Mouse (Mus musculus) forebrain, postnatal 0 days (tissue): ENCODE measurements around the gene Slc26a8. TPM values are rescaled to one million over a fixed set of nuclear protein-coding genes. Genes with fewer than 3 reads are reported as not detected.

Experiments used
- ATAC-seq: fragments of 200-750 bp; cut with Nextera tagmentation; 2 replicates; pipeline ENCODE4 v1.8.0; 2017; ENCODE audit warnings: mild to moderate bottlenecking, moderate library complexity
- DNase-seq: peaks from one replicate; pipeline ENCODE4 v3.0.0-alpha.2; 2015
- H3K27ac ChIP-seq: fragments of 300-500 bp; sonication (generic); 2 replicates; pipeline ENCODE4 v1.5.1; 2014; ENCODE audit warnings: low read depth, mild to moderate bottlenecking, antibody characterized with exemption, low read length, moderate library complexity, mixed read lengths
- H3K27me3 ChIP-seq: fragments of 300-500 bp; sonication (generic); 2 replicates; pipeline ENCODE4 v1.6.1; 2014; ENCODE audit warnings: mild to moderate bottlenecking, low read length, mixed read lengths; ENCODE audit not compliant: insufficient read depth
- H3K36me3 ChIP-seq: fragments of 300-500 bp; sonication (generic); 2 replicates; pipeline ENCODE4 v1.6.1; 2014; ENCODE audit warnings: mild to moderate bottlenecking, moderate library complexity; ENCODE audit not compliant: insufficient read depth
- H3K4me1 ChIP-seq: fragments of 300-500 bp; sonication (generic); 2 replicates; pipeline ENCODE4 v1.6.1; 2014; ENCODE audit warnings: antibody characterized with exemption; ENCODE audit not compliant: insufficient read depth
- H3K4me2 ChIP-seq: fragments of 300-500 bp; sonication (generic); 2 replicates; pipeline ENCODE4 v1.6.1; 2014; ENCODE audit warnings: low read depth, mild to moderate bottlenecking, moderate library complexity
- H3K4me3 ChIP-seq: fragments of 300-500 bp; sonication (generic); 2 replicates; pipeline ENCODE4 v1.5.1; 2014; ENCODE audit warnings: low read depth, low read length, mixed read lengths
- H3K9ac ChIP-seq: fragments of 300-500 bp; sonication (generic); 2 replicates; pipeline ENCODE4 v1.6.1; 2014; ENCODE audit warnings: mild to moderate bottlenecking
- H3K9me3 ChIP-seq: fragments of 300-500 bp; sonication (generic); 2 replicates; pipeline ENCODE4 v1.6.1; 2016; ENCODE audit warnings: low read length
- CTCF ChIP-seq: sonication (generic); IDR thresholded peaks from 2 replicates; pipeline ENCODE4 v1.5.1; 2016; ENCODE audit warnings: antibody characterized with exemption, control low read depth, low read depth
- WGBS: fragments of 180-500 bp; shearing (Covaris S2); extraction: QIAGEN DNeasy Blood & Tissue Kit; methylation state at CpG from one replicate; pipeline ENCODE4 v1.1.7; 2014; 5-methylcytosine and 5-hydroxymethylcytosine counted together
- polyA plus RNA-seq: library from polyadenylated mRNA; unstranded; fragments of >200 nt; fragmentation: Nextera tagmentation; extraction: Ambion mirVana; gene quantifications from 2 replicates; pipeline ENCODE4 v1.2.1, GENCODE M21; 2015
- total RNA-seq: library from RNA; depleted of rRNA; stranded (reverse); fragments of >200 nt; gene quantifications from 2 replicates; pipeline ENCODE4 v1.2.3, GENCODE M21; 2014; rRNA removed

Slc26a8 gene
- total and polyA plus RNA-seq, 2 experiments from 2014 or later = 1.8 to 2.0 TPM

- H3K9ac ChIP-seq = no peak overlapping the region
- 22% methylated on average over 4 of the region's 4 CpGs for WGBS
- ATAC-seq = peak; percentile 83
These were observed 97.0 kb downstream of the Slc26a8 start for GRCm38 (mm10) chr17:28592998-28593397.

GRCm38 (mm10) chr17:28591476-28591875, 98.6 kb downstream of the Slc26a8 start:
- WGBS = 93% methylated on average over 5 of the region's 5 CpGs
- TF ChIP-seq CTCF = no peak
- ATAC-seq (no peak), DNase-seq (no peak)
- Histone ChIP-seq H3K9me3 (no peaks in the 10 kb centered on the region), H3K36me3 (peaks cover 76% of the 10 kb centered on the region), H3K4me1 (no peaks in the 10 kb centered on the region), H3K4me2 (no peak overlapping the region), H3K4me3 (no peak overlapping the region), H3K27me3 (no peaks in the 10 kb centered on the region), H3K27ac (no peak overlapping the region), H3K9ac (no peak overlapping the region)

More at GRCm38 (mm10) chr17:28592998-28593397, 97.0 kb downstream of the Slc26a8 start:
- peaks cover 84% of the 10 kb centered on the region for H3K36me3 ChIP-seq
- no peak overlapping the region for H3K4me3 ChIP-seq
- no peaks in the 10 kb centered on the region for H3K9me3 ChIP-seq
- TF ChIP-seq CTCF = peak; percentile 89
- H3K4me1 ChIP-seq = no peaks in the 10 kb centered on the region
- no peak overlapping the region for H3K4me2 ChIP-seq
- H3K27ac ChIP-seq = no peak overlapping the region
- DNase-seq = peak; percentile 80
- no peaks in the 10 kb centered on the region for H3K27me3 ChIP-seq

GRCm38 (mm10) chr17:28590596-28590995, 99.4 kb downstream of the Slc26a8 start:
- DNase-seq (no peak), ATAC-seq (no peak)
- Histone ChIP-seq H3K27ac (no peak overlapping the region), H3K27me3 (no peaks in the 10 kb centered on the region), H3K4me2 (no peak overlapping the region), H3K36me3 (peaks cover 68% of the 10 kb centered on the region), H3K4me1 (no peaks in the 10 kb centered on the region), H3K9ac (no peak overlapping the region), H3K9me3 (no peaks in the 10 kb centered on the region), H3K4me3 (no peak overlapping the region)
- no peak for TF ChIP-seq CTCF
- WGBS = 90% methylated on average over 3 of the region's 3 CpGs

GRCm38 (mm10) chr17:28588591-28588990, 101.4 kb downstream of the Slc26a8 start:
- WGBS = 63% methylated on average over 2 of the region's 2 CpGs
- no peak for TF ChIP-seq CTCF
- Histone ChIP-seq H3K27ac (no peak overlapping the region), H3K9me3 (no peaks in the 10 kb centered on the region), H3K9ac (no peak overlapping the region), H3K27me3 (no peaks in the 10 kb centered on the region), H3K4me3 (no peak overlapping the region), H3K4me1 (no peaks in the 10 kb centered on the region), H3K36me3 (peaks cover 58% of the 10 kb centered on the region), H3K4me2 (no peak overlapping the region)
- ATAC-seq (no peak), DNase-seq (no peak)

Other genes with a start within 250 kb of the Slc26a8 start
- 26.6 and 37.3 TPM in 2 replicates for gene Fkbp5, start 172.7 kb downstream of the Slc26a8 start, total RNA-seq
- 18.3 and 21.1 TPM in 2 replicates for gene Fkbp5, start 172.7 kb downstream of the Slc26a8 start, polyA plus RNA-seq
- 0.15 TPM in 1 of 2 replicates, not detected in the other for gene Armc12, start 159.4 kb downstream of the Slc26a8 start, total RNA-seq
- gene Armc12, start 159.4 kb downstream of the Slc26a8 start, polyA plus RNA-seq = not detected in 2 replicates
- not detected in 2 replicates for gene Clpsl2, start 140.8 kb downstream of the Slc26a8 start, total RNA-seq
- not detected in 2 replicates for gene Clpsl2, start 140.8 kb downstream of the Slc26a8 start, polyA plus RNA-seq
- gene Clps, start 129.5 kb downstream of the Slc26a8 start, total RNA-seq = not detected in 2 replicates
- not detected in 2 replicates for gene Clps, start 129.5 kb downstream of the Slc26a8 start, polyA plus RNA-seq
- gene Lhfpl5, start 114.6 kb downstream of the Slc26a8 start, total RNA-seq = 10.6 and 11.9 TPM in 2 replicates
- gene Lhfpl5, start 114.6 kb downstream of the Slc26a8 start, polyA plus RNA-seq = 11.4 and 13.2 TPM in 2 replicates
- gene Srpk1, start 67.5 kb downstream of the Slc26a8 start, total RNA-seq = 55.4 and 69.6 TPM in 2 replicates
- 66.6 and 75.1 TPM in 2 replicates for gene Srpk1, start 67.5 kb downstream of the Slc26a8 start, polyA plus RNA-seq
- gene Mapk14, start 1.1 kb upstream of the Slc26a8 start, total RNA-seq = 28.7 and 33.5 TPM in 2 replicates
- 16.6 and 20.4 TPM in 2 replicates for gene Mapk14, start 1.1 kb upstream of the Slc26a8 start, polyA plus RNA-seq
- gene AC170998.1, start 35.9 kb upstream of the Slc26a8 start, total RNA-seq = 1.2 and 5.6 TPM in 2 replicates
- 1.7 TPM in 1 of 2 replicates, not detected in the other for gene AC170998.1, start 35.9 kb upstream of the Slc26a8 start, polyA plus RNA-seq
- gene Mapk13, start 79.1 kb upstream of the Slc26a8 start, total RNA-seq = 0.14 and 0.38 TPM in 2 replicates
- 0.53 and 1.0 TPM in 2 replicates for gene Mapk13, start 79.1 kb upstream of the Slc26a8 start, polyA plus RNA-seq
- 8.9 and 13.0 TPM in 2 replicates for gene Brpf3, start 110.9 kb upstream of the Slc26a8 start, total RNA-seq
- gene Brpf3, start 110.9 kb upstream of the Slc26a8 start, polyA plus RNA-seq = 2.2 and 4.1 TPM in 2 replicates
- gene Pnpla1, start 168.2 kb upstream of the Slc26a8 start, total RNA-seq = not detected in 2 replicates
- 0.04 TPM in 1 of 2 replicates, not detected in the other for gene Pnpla1, start 168.2 kb upstream of the Slc26a8 start, polyA plus RNA-seq
- 3.3 and 4.1 TPM in 2 replicates for gene 4930539E08Rik, start 225.1 kb upstream of the Slc26a8 start, total RNA-seq
- gene 4930539E08Rik, start 225.1 kb upstream of the Slc26a8 start, polyA plus RNA-seq = 1.8 and 2.1 TPM in 2 replicates